Mouse (Mus musculus): ENCODE results near the gene Gm45808. TPM values are rescaled to one million over a fixed set of nuclear protein-coding genes. Genes with fewer than 3 reads are reported as not detected.

The Gm45808 gene
- total RNA-seq, 2 experiments from 2014 or later: 14.9 to 20.7 TPM

Small RNAs within 50 kb of the gene (microRNA-seq; reads per million reads assigned to microRNA genes)
- not detected for gene Gm22133

Other genes starting within 250 kb of the Gm45808 start
- gene Cd37, start 247.7 kb downstream of the Gm45808 start, total RNA-seq (2021): 1 to 10 TPM; 4.1 to 6.2 TPM
- under 1 TPM in 1 of 2 experiments, not detected in 1; 0.28 TPM for gene Slc6a16, start 245.7 kb downstream of the Gm45808 start, total RNA-seq (2021)
- gene Slc6a21, start 209.3 kb downstream of the Gm45808 start, total RNA-seq (2021): not detected
- 10 to 100 TPM; 17.0 to 18.1 TPM for gene Trpm4, start 153.0 kb downstream of the Gm45808 start, total RNA-seq (2021)
- 10 to 100 TPM in 1 of 2 experiments, 1 to 10 TPM in 1; 6.7 to 13.0 TPM for gene Hrc, start 151.5 kb downstream of the Gm45808 start, total RNA-seq (2021)
- 1 to 10 TPM; 4.7 to 6.9 TPM for gene Ppfia3, start 119.8 kb downstream of the Gm45808 start, total RNA-seq (2021)
- 1 to 10 TPM; 4.8 to 4.9 TPM for gene Lin7b, start 116.2 kb downstream of the Gm45808 start, total RNA-seq (2021)
- gene Snrnp70, start 91.1 kb downstream of the Gm45808 start, total RNA-seq (2021): 100 to 1,000 TPM; 499 to 509 TPM
- gene Kcna7, start 81.2 kb downstream of the Gm45808 start, total RNA-seq (2021): under 1 TPM; 0.14 to 0.28 TPM
- gene Ntf5, start 73.1 kb downstream of the Gm45808 start, total RNA-seq (2021): under 1 TPM; 0.20 to 0.67 TPM
- gene Lhb, start 66.0 kb downstream of the Gm45808 start, total RNA-seq (2021): not detected
- gene Gys1, start 52.0 kb downstream of the Gm45808 start, total RNA-seq (2021): 10 to 100 TPM; 38.6 to 40.2 TPM
- 10 to 100 TPM; 56.5 to 65.0 TPM for gene Ruvbl2, start 48.7 kb downstream of the Gm45808 start, total RNA-seq (2021)
- 100 to 1,000 TPM; 684 to 753 TPM for gene Ftl1, start 26.9 kb downstream of the Gm45808 start, total RNA-seq (2021)
- gene Bax, start 19.9 kb downstream of the Gm45808 start, total RNA-seq (2021): 10 to 100 TPM; 75.8 to 78.4 TPM
- gene Tulp2, start 4.9 kb downstream of the Gm45808 start, total RNA-seq (2021): under 1 TPM; 0.45 to 0.54 TPM
- 10 to 100 TPM; 35.0 to 38.8 TPM for gene Dhdh, start 2.0 kb upstream of the Gm45808 start, total RNA-seq (2021)
- gene Nucb1, start 23.6 kb upstream of the Gm45808 start, total RNA-seq (2021): 100 to 1,000 TPM; 236 to 239 TPM
- 10 to 100 TPM; 36.9 to 45.1 TPM for gene Ppp1r15a, start 39.5 kb upstream of the Gm45808 start, total RNA-seq (2021)
- gene Plekha4, start 39.5 kb upstream of the Gm45808 start, total RNA-seq (2021): 10 to 100 TPM; 12.5 to 17.5 TPM
- 1 to 10 TPM; 1.3 to 1.8 TPM for gene Hsd17b14, start 68.1 kb upstream of the Gm45808 start, total RNA-seq (2021)
- gene Bcat2, start 83.3 kb upstream of the Gm45808 start, total RNA-seq (2021): 10 to 100 TPM; 96.4 to 96.5 TPM
- gene Fgf21, start 128.7 kb upstream of the Gm45808 start, total RNA-seq (2021): under 1 TPM in 1 of 2 experiments, not detected in 1; 0.34 TPM
- gene Fut1, start 130.5 kb upstream of the Gm45808 start, total RNA-seq (2021): under 1 TPM in 1 of 2 experiments, not detected in 1; 0.22 TPM
- 1 to 10 TPM in 1 of 2 experiments, under 1 TPM in 1; 0.54 to 1.1 TPM for gene Izumo1, start 135.0 kb upstream of the Gm45808 start, total RNA-seq (2021)
- 10 to 100 TPM; 31.1 to 31.2 TPM for gene Rasip1, start 140.7 kb upstream of the Gm45808 start, total RNA-seq (2021)
- 10 to 100 TPM; 11.5 to 14.2 TPM for gene Mamstr, start 153.2 kb upstream of the Gm45808 start, total RNA-seq (2021)
- under 1 TPM in 1 of 2 experiments, not detected in 1; 0.42 TPM for gene Fut2, start 179.6 kb upstream of the Gm45808 start, total RNA-seq (2021)
- gene Ntn5, start 197.2 kb upstream of the Gm45808 start, total RNA-seq (2021): under 1 TPM in 1 of 2 experiments, not detected in 1; 0.20 TPM
- gene Sec1, start 207.6 kb upstream of the Gm45808 start, total RNA-seq (2021): under 1 TPM; 0.11 to 0.28 TPM
- 10 to 100 TPM; 15.1 to 16.4 TPM for gene Car11, start 213.0 kb upstream of the Gm45808 start, total RNA-seq (2021)
- 100 to 1,000 TPM; 101 to 129 TPM for gene Dbp, start 218.3 kb upstream of the Gm45808 start, total RNA-seq (2021)
- gene Rpl18, start 228.6 kb upstream of the Gm45808 start, total RNA-seq (2021): 1,000 to 10,000 TPM; 1,215 to 1,230 TPM
- 10 to 100 TPM; 30.1 to 33.3 TPM for gene Sphk2, start 231.2 kb upstream of the Gm45808 start, total RNA-seq (2021)
- gene Fam83e, start 234.4 kb upstream of the Gm45808 start, total RNA-seq (2021): under 1 TPM; 0.45 to 0.62 TPM
- not detected for gene Spaca4, start 239.0 kb upstream of the Gm45808 start, total RNA-seq (2021)

All from adrenal gland, postnatal 4 days (tissue).